Mouse (Mus musculus) spleen, adult 2 months (tissue): ENCODE results near the gene Ltbp2.

Experiments
- CTCF ChIP-seq: fragments of 200-500 bp; IDR thresholded peaks from 2 replicates; pipeline ENCODE4 v1.5.1; 2011; ENCODE audit warnings: mild to moderate bottlenecking, inconsistent platforms; ENCODE audit not compliant: insufficient read depth, insufficient read length, insufficient replicate concordance; ENCODE audit errors: extremely low read depth
- POLR2A ChIP-seq: fragments of 200-500 bp; IDR thresholded peaks from 2 replicates; pipeline ENCODE4 v1.6.1; 2011; ENCODE audit warnings: low read depth, low read length, inconsistent platforms

- TF ChIP-seq CTCF = peak; percentile 84
- no peak for TF ChIP-seq POLR2A
Measured at GRCm38 (mm10) chr12:84876481-84877121, at the start of gene Ltbp2.
